Mouse (Mus musculus) liver, adult (tissue): ENCODE measurements around the gene Afm.

Source experiments
- GATA4 ChIP-seq: IDR thresholded peaks from 2 replicates; pipeline ENCODE4 v1.6.1; 2014; ENCODE audit warnings: mild to moderate bottlenecking, low read length; ENCODE audit not compliant: insufficient replicate concordance

Gene Afm

GRCm38 (mm10) chr5:90584799-90585198 is 66.1 kb downstream of the Afm start:
- no peak for TF ChIP-seq GATA4

- TF ChIP-seq GATA4 = no peak
Measured at GRCm38 (mm10) chr5:90586511-90586910, 67.8 kb downstream of the Afm start.

GRCm38 (mm10) chr5:90588104-90588503 is 69.4 kb downstream of the Afm start:
- no peak for TF ChIP-seq GATA4

- no peak for TF ChIP-seq GATA4
Measured at GRCm38 (mm10) chr5:90588708-90589595, 70.2 kb downstream of the Afm start.

- no peak for TF ChIP-seq GATA4
Measured at GRCm38 (mm10) chr5:90590676-90591075, 71.9 kb downstream of the Afm start.

GRCm38 (mm10) chr5:90591936-90592335 is 73.2 kb downstream of the Afm start:
- no peak for TF ChIP-seq GATA4

- no peak for TF ChIP-seq GATA4
Measured at GRCm38 (mm10) chr5:90594945-90595344, 76.2 kb downstream of the Afm start.

- TF ChIP-seq GATA4 = no peak
Measured at GRCm38 (mm10) chr5:90596155-90596554, 77.4 kb downstream of the Afm start.

GRCm38 (mm10) chr5:90601469-90601868 is 82.7 kb downstream of the Afm start:
- no peak for TF ChIP-seq GATA4
